Mouse (Mus musculus) kidney, postnatal 25 days (tissue): ENCODE data around the gene Glp2r.

Experiments
- DNase-seq, 2 experiments: peaks; one replicate each; pipeline ENCODE4 v3.0.0; 2021; ENCODE audit warnings: mixed read lengths in 2 of 2

The Glp2r gene

DNA sequence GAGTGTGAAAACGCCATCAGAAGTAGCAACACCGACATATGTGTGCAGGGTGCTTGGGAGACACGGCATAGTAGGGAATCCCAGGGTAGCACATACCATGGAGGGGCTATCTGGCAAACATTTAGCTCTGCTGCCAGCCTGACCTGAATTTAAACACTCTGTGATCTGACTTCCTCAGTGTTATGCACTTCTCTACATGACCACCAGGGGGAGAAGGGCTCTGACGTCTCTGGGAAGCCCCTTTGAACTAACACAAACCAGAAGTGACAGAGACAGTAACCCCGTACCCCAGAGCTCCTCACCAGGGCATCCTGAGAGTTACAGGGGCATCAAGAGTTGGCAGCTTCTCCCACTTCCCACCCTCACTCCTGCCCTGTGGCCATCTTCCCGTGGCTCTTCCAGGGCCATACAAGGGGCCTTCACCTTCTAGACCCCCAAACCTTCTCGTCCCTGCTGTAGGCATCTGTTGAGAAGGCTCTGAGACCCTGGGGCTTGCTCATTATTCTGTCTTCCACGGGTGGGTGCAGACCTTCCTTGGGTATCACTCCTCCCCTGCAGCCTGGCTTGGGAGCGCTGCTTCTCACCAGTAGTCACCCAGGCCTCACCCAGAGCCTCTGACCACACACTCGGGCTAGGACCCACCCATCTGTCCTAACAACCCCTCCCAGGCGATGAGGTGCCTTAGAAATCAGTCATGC is 113.1 kb downstream of the Glp2r start:
- peak in 1 of 2 experiments; percentile 59 for DNase-seq

DNA sequence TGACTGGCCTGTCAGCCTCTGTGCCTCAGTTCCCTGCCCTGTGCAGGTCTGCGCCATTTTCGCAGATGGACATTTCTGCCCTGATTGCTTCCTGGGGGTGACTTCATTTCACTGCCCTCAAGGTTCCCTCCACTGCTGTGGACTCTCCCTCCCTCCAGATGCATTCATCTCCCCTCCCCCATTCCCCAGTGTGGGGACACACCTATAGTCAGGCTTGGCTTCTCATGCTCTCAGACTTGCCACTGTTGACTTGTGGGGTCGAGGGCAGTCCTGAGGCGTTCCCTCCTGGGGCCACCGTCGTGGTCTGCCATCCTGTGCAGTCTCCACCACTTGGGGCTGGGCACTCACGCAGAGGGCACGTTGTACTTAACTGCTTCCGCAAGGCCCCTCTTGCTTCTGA is 114.1 kb downstream of the Glp2r start:
- DNase-seq = no peak

- no peak for DNase-seq
Observed at GRCm38 (mm10) chr11:67656366-67656765, 114.6 kb downstream of the Glp2r start.

- DNase-seq = no peak
Observed at GRCm38 (mm10) chr11:67655236-67655959, 115.6 kb downstream of the Glp2r start.

- no peak for DNase-seq
Observed at GRCm38 (mm10) chr11:67654514-67654913, 116.4 kb downstream of the Glp2r start.

DNA sequence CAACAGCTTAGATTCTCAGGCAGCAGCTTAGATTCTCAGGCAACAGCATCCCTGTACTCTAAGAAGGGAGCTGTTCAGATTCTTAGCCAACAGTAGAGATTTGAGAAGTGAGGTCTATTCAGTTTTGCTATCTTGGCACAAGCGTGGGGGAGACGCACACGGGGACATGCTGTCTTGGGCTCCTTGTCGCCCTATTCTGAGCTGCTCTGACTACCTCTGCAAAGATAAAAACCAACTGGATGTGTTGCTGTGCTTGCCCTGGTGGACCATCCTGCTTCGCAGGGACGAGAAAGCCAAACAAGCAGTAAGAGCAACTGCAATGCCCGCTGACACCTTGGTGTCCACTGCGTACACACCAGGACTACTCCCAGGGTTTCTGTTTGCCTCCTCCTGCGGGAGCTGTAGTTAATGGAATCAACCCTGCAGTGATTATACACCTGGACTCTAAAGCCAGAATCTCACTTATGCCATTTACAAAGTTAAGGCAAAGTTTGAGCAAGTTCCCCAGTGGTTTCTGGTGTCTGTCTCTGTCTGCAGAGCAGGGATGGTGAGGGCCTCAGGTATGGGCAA is 117.3 kb downstream of the Glp2r start:
- no peak for DNase-seq

- DNase-seq = no peak
Observed at GRCm38 (mm10) chr11:67652893-67653255, 118.1 kb downstream of the Glp2r start.

DNA sequence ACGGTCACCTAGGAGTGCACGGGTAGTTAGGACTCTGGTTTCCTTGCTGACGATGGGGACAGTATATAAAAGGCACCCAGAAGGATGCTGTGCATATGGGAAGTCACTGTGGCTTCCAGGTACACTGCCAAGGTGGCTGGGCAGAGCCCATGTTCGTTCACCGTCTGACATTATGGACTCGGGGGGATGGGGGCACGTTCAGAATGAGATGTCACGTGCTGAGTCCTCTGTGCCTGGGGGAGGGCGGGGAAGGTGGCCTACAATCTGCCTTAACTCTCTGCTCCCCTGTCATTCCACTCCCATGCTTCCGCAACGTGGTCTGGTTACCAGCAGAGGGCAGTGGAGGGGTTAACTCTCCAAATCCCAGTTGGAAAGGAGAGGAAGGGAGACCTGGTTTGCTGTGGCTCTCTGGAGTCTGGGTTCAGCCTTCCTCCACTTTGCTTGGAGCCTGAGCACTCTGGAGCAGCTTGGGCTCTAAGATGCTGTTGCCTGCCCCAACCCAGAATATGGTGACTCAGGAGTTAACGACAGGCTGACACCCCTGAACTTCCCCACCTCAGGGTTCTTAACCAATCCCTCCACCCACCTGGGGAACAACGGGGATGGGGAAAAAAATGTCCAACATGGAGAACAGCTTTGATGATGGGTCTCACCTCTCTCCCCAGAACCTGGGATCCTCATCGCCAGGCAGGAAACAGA is 118.6 kb downstream of the Glp2r start:
- DNase-seq = peak in 1 of 2 experiments; percentile 36

DNA sequence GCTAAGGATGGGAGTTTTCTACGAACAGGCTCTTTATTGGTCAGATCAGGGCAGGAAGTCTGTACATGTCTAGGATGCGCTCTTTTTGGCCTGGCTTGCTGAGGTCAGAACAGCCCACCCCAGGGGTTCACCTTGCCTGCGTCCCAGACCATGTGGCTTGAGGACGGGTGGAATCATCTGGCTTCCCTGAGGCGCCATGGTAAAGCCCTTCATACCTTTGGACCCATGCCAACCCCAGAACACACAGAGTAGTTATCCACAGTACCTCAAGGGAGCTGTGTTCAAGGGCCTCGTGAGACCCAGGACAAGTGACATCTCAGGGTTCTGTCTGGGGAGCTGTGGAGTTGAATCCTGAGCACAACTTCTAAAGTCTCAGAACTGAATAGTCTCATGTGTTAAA is 119.2 kb downstream of the Glp2r start:
- no peak for DNase-seq

DNA sequence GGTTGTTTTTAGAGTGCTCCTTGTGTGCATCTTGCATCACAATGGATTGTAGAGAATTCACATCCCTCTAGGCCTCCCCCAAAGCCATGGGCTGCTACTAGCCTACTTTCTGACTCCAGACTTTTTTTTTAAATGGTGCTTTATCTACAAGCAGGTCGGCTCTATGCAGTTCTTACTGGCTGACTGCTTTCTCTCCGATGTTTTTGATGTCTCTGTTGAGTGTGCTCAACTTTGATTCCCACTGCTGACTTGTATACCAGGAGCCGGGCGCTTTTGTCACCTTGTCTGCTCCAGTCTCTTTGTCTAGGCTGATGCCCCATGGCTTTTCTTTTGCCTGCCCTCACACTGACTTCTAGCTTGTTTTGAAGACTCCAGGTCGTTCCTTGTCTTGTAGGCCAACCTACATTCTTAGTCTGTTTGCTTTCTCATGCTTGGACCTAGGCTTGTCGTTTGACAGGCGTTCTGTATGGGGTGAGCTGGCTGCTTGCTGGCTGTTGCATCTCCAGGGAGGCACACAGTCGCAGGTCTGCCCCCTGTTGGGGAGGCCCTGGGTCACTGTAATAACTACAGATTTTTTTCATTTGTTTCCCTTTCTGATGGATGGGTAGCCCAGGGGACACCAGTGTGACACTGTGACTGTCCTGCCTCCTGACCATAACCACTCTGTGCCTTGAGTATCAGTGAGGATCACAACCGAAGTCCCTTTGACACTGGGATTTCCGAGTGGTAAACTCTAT is 120.8 kb downstream of the Glp2r start:
- peak in 1 of 2 experiments; percentile 8 for DNase-seq

- DNase-seq = no peak
Observed at GRCm38 (mm10) chr11:67648651-67649407, 122.1 kb downstream of the Glp2r start.

- DNase-seq = peak; percentile 71 to 86
Observed at GRCm38 (mm10) chr11:67647745-67648144, 123.2 kb downstream of the Glp2r start.

DNA sequence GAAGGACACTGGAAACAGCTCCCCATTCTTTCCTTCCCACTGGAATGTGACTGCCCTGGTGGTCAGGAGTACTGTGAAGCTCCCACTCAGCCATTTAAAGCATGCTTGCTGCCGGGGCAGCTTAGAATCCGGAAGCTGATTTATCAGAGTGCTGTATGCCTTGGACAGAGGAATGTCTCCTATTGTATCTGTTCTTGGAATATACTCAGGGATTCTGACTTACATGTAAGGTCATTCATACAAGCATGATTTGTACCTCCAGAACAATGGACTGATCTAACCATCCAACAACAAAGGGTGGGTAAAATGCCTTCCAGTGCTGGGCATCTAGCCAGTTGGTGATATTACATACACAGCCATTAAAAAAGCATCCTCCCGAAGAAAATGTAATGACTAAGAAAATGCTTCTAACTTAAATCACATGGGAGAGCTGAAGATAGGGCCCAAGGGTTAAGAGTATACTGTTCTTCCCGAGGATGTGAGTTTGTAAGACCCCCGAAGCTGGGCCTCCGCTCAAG is 126.3 kb downstream of the Glp2r start:
- peak in 1 of 2 experiments; percentile 25 for DNase-seq

DNA sequence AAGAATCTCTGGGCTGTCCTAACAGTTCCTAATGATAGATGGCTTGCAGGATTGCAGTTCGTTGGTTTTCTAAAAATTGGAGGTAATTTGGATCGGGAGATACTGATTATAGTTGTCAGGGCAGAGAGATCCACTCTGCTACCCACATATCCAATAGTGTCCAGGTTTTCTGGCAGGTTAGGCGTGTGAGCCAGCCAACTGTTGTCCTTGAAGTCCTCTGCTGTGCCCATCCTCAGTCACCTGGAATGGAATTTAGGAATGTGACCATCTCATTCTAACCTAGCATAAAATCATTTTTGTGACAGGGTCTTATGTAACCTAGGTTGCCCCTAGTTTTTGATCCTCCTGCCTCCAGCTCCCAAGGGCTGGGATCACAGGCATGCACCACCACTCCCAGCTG is 127.5 kb downstream of the Glp2r start:
- no peak for DNase-seq

DNA sequence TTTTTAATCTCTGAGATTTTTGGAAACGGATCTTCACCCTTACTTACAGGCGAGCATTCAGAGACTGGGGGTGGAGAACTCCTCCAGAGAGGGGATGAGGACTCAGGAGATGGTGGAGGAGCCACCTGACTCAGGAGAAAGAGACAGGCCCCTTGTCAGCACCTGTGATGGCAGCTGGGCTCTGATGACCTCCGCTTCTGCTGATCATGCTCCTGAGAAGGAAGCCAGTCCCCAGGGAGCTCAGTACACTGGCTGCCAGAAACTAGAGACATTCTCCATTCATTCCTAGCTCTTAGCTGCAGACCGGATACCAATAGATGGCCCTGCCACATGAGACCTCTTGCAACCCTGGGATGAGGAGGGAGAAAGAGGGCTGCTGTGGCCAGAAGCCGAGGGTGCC is 128.1 kb downstream of the Glp2r start:
- DNase-seq = peak in 1 of 2 experiments; percentile 13

DNA sequence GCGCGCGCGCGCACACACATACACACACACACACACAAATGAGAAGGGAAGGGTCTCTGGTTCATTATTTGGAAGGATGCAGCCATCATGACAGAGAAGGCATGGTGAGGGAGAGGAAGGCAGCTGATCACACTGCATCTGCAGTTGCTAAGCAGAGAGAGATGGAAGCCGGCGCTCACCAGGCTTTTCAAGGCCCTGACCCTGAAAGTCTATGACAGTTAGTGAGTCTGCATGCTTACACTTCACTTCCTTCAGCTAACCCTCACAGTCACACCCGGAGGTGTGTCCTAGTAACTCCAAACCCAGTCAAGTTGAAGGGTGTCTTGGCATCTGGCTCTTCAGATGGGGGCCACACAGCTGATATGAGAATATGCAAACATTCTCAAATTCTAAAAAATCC is 128.5 kb downstream of the Glp2r start:
- no peak for DNase-seq

- DNase-seq = no peak
Observed at GRCm38 (mm10) chr11:67640299-67640698, 130.7 kb downstream of the Glp2r start.

GRCm38 (mm10) chr11:67638401-67638800 is 132.6 kb downstream of the Glp2r start:
- DNase-seq = no peak

- DNase-seq = no peak
Observed at GRCm38 (mm10) chr11:67636905-67637586, 133.9 kb downstream of the Glp2r start.

DNA sequence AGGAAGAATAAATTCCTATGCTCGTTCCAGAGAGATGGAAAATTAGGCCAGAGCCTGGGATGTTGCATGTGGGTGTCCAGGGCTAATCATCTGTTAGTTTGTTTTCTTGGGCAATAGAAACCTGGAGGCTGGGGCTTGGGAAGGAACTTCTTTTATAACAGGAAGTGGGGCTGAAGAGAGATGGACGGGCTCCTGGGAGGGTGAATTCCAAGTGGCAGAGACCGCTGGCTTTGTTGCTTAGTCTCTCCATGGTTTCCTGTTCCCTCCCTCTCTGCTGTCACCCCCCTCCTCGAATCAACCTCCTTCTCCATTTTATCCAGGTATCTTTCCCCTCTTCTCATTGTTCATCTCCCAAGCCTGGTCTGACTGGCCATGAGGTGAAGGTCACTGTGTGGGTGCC is 134.8 kb downstream of the Glp2r start:
- no peak for DNase-seq

- DNase-seq = no peak
Observed at GRCm38 (mm10) chr11:67633620-67634229, 137.2 kb downstream of the Glp2r start.
